12 mouse cellular contexts compared by ENCODE assay signal in the genomic region with DNA sequence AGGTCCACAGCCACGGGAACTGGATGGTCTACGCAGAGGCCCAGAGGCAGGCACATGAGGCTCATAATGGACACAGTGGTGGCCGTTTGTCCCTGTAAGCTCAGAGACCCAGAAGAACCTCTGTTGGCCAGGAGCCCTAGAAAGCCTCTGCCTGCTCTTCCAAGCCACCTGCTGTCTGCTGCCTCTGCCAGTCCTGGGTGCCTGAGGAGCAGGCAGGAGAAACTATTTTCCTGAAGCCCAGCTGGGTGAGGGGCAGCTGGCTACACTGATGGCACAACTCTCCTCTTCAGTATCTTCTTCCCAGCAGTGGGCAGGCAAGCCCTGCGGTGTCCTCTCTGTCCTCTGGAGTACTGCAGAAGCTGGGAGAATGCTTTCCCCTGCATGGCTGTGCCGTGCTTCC. TPM values are rescaled to one million over a fixed set of nuclear protein-coding genes. Genes with fewer than 3 reads are reported as not detected.
"Had no signal": no experiment of that assay in that cellular context is flagged by ENCODE, and none has a peak within 500 bp of the region (broad histone marks: within the 10 kb centered on the region; RNA-seq: fewer than 3 reads in every experiment).

No protein-coding gene starts in this region.

- H3K36me3 ChIP-seq: kidney, embryonic 15.5 days; limb, embryonic 13.5 days had no signal

- ATAC-seq: midbrain, embryonic 16.5 days had no signal

- H3K27me3 ChIP-seq: kidney, embryonic 15.5 days; limb, embryonic 13.5 days had no signal

- H3K4me3 ChIP-seq: kidney, embryonic 15.5 days; limb, embryonic 13.5 days had no signal

- H3K27ac ChIP-seq: kidney, embryonic 15.5 days; limb, embryonic 13.5 days; liver, embryonic 14.5 days had no signal

- H3K9me3 ChIP-seq: kidney, embryonic 15.5 days had no signal

- DNase-seq: kidney, postnatal 14 days; layer of hippocampus, adult 9-11 months; layer of hippocampus, postnatal 36 days; lung, adult 18-20 months; right cerebral cortex, postnatal 14 days; thymus, postnatal 36 days had no signal

- H3K4me2 ChIP-seq: kidney, embryonic 15.5 days; limb, embryonic 13.5 days; midbrain, embryonic 11.5 days had no signal

- H3K9ac ChIP-seq: kidney, embryonic 15.5 days; limb, embryonic 13.5 days; liver, embryonic 14.5 days had no signal

RNA-seq across cellular contexts. Expression of a gene that starts 37.0 kb away (rescaled TPM):
- total RNA-seq: liver, adult 2 months had no signal
- polyA plus RNA-seq: liver, adult 2 months; liver, embryonic 14.5 days had no signal
